Mouse (Mus musculus) intestine, postnatal 0 days (tissue): Measurements from ENCODE around the gene Ccdc13. TPM values are rescaled to one million over a fixed set of nuclear protein-coding genes. Genes with fewer than 3 reads are reported as not detected.

Experiments used
- ATAC-seq: fragments of 200-750 bp; cut with Nextera tagmentation; 2 replicates; pipeline ENCODE4 v1.8.0; 2017; ENCODE audit warnings: mild to moderate bottlenecking, moderate TSS enrichment, moderate library complexity
- H3K27ac ChIP-seq: fragments of 300-500 bp; sonication (generic); 2 replicates; pipeline ENCODE4 v1.5.1; 2014; ENCODE audit warnings: mild to moderate bottlenecking, low read depth, low read length, moderate library complexity
- H3K27me3 ChIP-seq: fragments of 300-500 bp; sonication (generic); replicated peaks from 2 replicates; pipeline ENCODE4 v1.6.1; 2014; ENCODE audit warnings: low read length, mixed read lengths; ENCODE audit not compliant: control insufficient read depth, insufficient read depth
- H3K36me3 ChIP-seq: fragments of 300-500 bp; sonication (generic); 2 replicates; pipeline ENCODE4 v1.6.1; 2014; ENCODE audit warnings: mild to moderate bottlenecking, moderate library complexity; ENCODE audit not compliant: control insufficient read depth, insufficient read depth
- H3K4me1 ChIP-seq: fragments of 300-500 bp; sonication (generic); replicated peaks from 2 replicates; pipeline ENCODE4 v1.6.1; 2014; ENCODE audit warnings: antibody characterized with exemption, low read length, mixed read lengths; ENCODE audit not compliant: control insufficient read depth, insufficient read depth
- H3K4me2 ChIP-seq: fragments of 300-500 bp; sonication (generic); replicated peaks from 2 replicates; pipeline ENCODE4 v1.6.1; 2014; ENCODE audit warnings: low read depth, mild to moderate bottlenecking, moderate library complexity
- H3K4me3 ChIP-seq: fragments of 300-500 bp; sonication (generic); 2 replicates; pipeline ENCODE4 v1.5.1; 2014; ENCODE audit warnings: low read depth, low read length
- H3K9ac ChIP-seq: fragments of 300-500 bp; sonication (generic); 2 replicates; pipeline ENCODE4 v1.6.1; 2014; ENCODE audit warnings: mild to moderate bottlenecking, low read depth, low read length
- H3K9me3 ChIP-seq: fragments of 300-500 bp; sonication (generic); 2 replicates; pipeline ENCODE4 v1.6.1; 2016; ENCODE audit warnings: mixed run types; ENCODE audit not compliant: control insufficient read depth
- CTCF ChIP-seq: sonication (generic); IDR thresholded peaks from 2 replicates; pipeline ENCODE4 v1.5.1; 2016; ENCODE audit warnings: low read depth, mild to moderate bottlenecking, control low read depth, antibody characterized with exemption, moderate library complexity
- WGBS: fragments of 180-500 bp; shearing (Covaris S2); extraction: QIAGEN DNeasy Blood & Tissue Kit; methylation state at CpG from one replicate; pipeline ENCODE4 v1.1.7; 2014; 5-methylcytosine and 5-hydroxymethylcytosine counted together
- polyA plus RNA-seq: library from polyadenylated mRNA; unstranded; fragments of >200 nt; fragmentation: Nextera tagmentation; extraction: Ambion mirVana; gene quantifications from 2 replicates; pipeline ENCODE4 v1.2.1, GENCODE M21; 2015

Ccdc13 gene
- polyA plus RNA-seq, 1 experiment from 2014 or later, result 0.31 TPM

GRCm38 (mm10) chr9:121798887-121799520 lies 40.3 kb downstream of the Ccdc13 start:
- 40% methylated on average over 6 of the region's 6 CpGs for WGBS
- no peak for TF ChIP-seq CTCF
- no peak overlapping the region for H3K27ac ChIP-seq

GRCm38 (mm10) chr9:121797722-121798121 lies 41.5 kb downstream of the Ccdc13 start:
- peak; percentile 74 for ATAC-seq
- no peak overlapping the region for H3K27ac ChIP-seq

More at GRCm38 (mm10) chr9:121798887-121799520, 40.3 kb downstream of the Ccdc13 start:
- no peaks in the 10 kb centered on the region for H3K36me3 ChIP-seq
- no peak overlapping the region for H3K4me2 ChIP-seq
- no peaks in the 10 kb centered on the region for H3K27me3 ChIP-seq
- no peaks in the 10 kb centered on the region for H3K9me3 ChIP-seq
- no peak overlapping the region for H3K9ac ChIP-seq
- H3K4me3 ChIP-seq, result no peak overlapping the region
- 0 out of 2 replicates have a peak, but pooled peaks have one; percentile 17 for ATAC-seq
- 0 out of 2 replicates have a peak, but pooled peaks cover 5% of the 10 kb centered on the region for H3K4me1 ChIP-seq

GRCm38 (mm10) chr9:121794972-121795539 lies 44.2 kb downstream of the Ccdc13 start:
- ATAC-seq, result no peak
- Histone ChIP-seq H3K36me3 (no peaks in the 10 kb centered on the region), H3K9me3 (no peaks in the 10 kb centered on the region), H3K4me2 (no peak overlapping the region), H3K27me3 (no peaks in the 10 kb centered on the region), H3K4me1 (0 out of 2 replicates have a peak, but pooled peaks cover 5% of the 10 kb centered on the region), H3K27ac (no peak overlapping the region), H3K9ac (no peak overlapping the region), H3K4me3 (no peak overlapping the region)
- 54% methylated on average over 1 of the region's 1 CpGs for WGBS
- no peak for TF ChIP-seq CTCF

More at GRCm38 (mm10) chr9:121797722-121798121, 41.5 kb downstream of the Ccdc13 start:
- 14% methylated on average over 12 of the region's 12 CpGs for WGBS
- Histone ChIP-seq H3K36me3 (no peaks in the 10 kb centered on the region), H3K27me3 (no peaks in the 10 kb centered on the region), H3K4me3 (0 out of 2 replicates have a peak overlapping the region, but pooled peaks have one; percentile 9), H3K9me3 (no peaks in the 10 kb centered on the region), H3K4me1 (0 out of 2 replicates have a peak, but pooled peaks cover 5% of the 10 kb centered on the region), H3K4me2 (peak overlapping the region; percentile 58), H3K9ac (no peak overlapping the region)
- TF ChIP-seq CTCF, result no peak

GRCm38 (mm10) chr9:121791757-121792521 lies 47.3 kb downstream of the Ccdc13 start, which contains the start of gene Hhatl:
Gene Hhatl (minus strand): TSS chr9:121792507.
- ATAC-seq, result no peak
- no peak within 1 kb of the TSS for H3K4me2 ChIP-seq
- no peak for TF ChIP-seq CTCF
- H3K9me3 ChIP-seq, result no peaks in the 10 kb centered on the region
- WGBS, result 53% methylated on average over 24 of the region's 24 CpGs
- no peaks in the 10 kb centered on the region for H3K27me3 ChIP-seq
- no peaks in the 10 kb centered on the region for H3K4me1 ChIP-seq
- H3K36me3 ChIP-seq, result no peaks in the 10 kb centered on the region
- no peak within 1 kb of the TSS for H3K9ac ChIP-seq
- H3K27ac ChIP-seq, result no peak within 1 kb of the TSS
- H3K4me3 ChIP-seq, result no peak within 1 kb of the TSS

- Histone ChIP-seq H3K27ac (no peak overlapping the region), H3K36me3 (no peaks in the 10 kb centered on the region), H3K4me2 (no peak overlapping the region), H3K27me3 (no peaks in the 10 kb centered on the region), H3K9me3 (no peaks in the 10 kb centered on the region), H3K4me1 (no peaks in the 10 kb centered on the region), H3K4me3 (no peak overlapping the region), H3K9ac (no peak overlapping the region)
- TF ChIP-seq CTCF, result no peak
- WGBS, result 12% methylated on average over 5 of the region's 5 CpGs
- ATAC-seq, result no peak
Observed at GRCm38 (mm10) chr9:121791206-121791605, 48.1 kb downstream of the Ccdc13 start.

- H3K4me1 ChIP-seq, result no peaks in the 10 kb centered on the region
- H3K36me3 ChIP-seq, result no peaks in the 10 kb centered on the region
- no peak overlapping the region for H3K27ac ChIP-seq
- H3K27me3 ChIP-seq, result no peaks in the 10 kb centered on the region
- ATAC-seq, result no peak
- WGBS, result 75% methylated on average over 2 of the region's 2 CpGs
- no peak overlapping the region for H3K4me3 ChIP-seq
- TF ChIP-seq CTCF, result no peak
- H3K9me3 ChIP-seq, result no peaks in the 10 kb centered on the region
- H3K9ac ChIP-seq, result no peak overlapping the region
- H3K4me2 ChIP-seq, result no peak overlapping the region
Observed at GRCm38 (mm10) chr9:121786359-121786758, 52.9 kb downstream of the Ccdc13 start.
